Comparison of ENCODE assay signal across 1 mouse cellular context in genomic region chr9:107872350-107873098, GRCm38 (mm10).
TF ChIP-seq lines count a peak whose summit lies in the region.

No protein-coding gene starts in this region.

TF ChIP-seq in CH12.LX, 34 proteins besides CTCF, POLR2A, EP300 and RAD21 (continued from another document):
- TF ChIP-seq TCF12 (IDR thresholded peaks at IDR 0.05; ENCODE audit: low read depth, low read length) (peak; percentile 78), KAT2A (IDR thresholded peaks at IDR 0.05; ENCODE audit: insufficient replicate concordance, low read length) (peak; percentile 89), PAX5 (IDR thresholded peaks at IDR 0.05; ENCODE audit: low read length) (no peak), E2F4 (IDR thresholded peaks at IDR 0.05; ENCODE audit: insufficient replicate concordance, low read depth, low read length) (peak; percentile 77; the same call in 1 of the 2 replicates), MXI1 (IDR thresholded peaks at IDR 0.05; ENCODE audit: low read depth, low read length) (peak; percentile 79), ZC3H11A (IDR thresholded peaks at IDR 0.05; ENCODE audit: low read depth, low read length) (no peak), POLR2AphosphoS2 (IDR thresholded peaks at IDR 0.05; ENCODE audit: low read depth, low read length) (peak; percentile 84; the same call in 1 of the 2 replicates), UBTF (IDR thresholded peaks at IDR 0.05; ENCODE audit: low read depth, low read length) (peak; percentile 75; the same call in 1 of the 2 replicates), HCFC1 (IDR thresholded peaks at IDR 0.05; ENCODE audit: low read depth, low read length) (peak; percentile 95), MEF2A (IDR thresholded peaks at IDR 0.05; ENCODE audit: borderline replicate concordance, low read depth, low read length) (peak; percentile 46), MAFK (IDR thresholded peaks at IDR 0.05; ENCODE audit: insufficient replicate concordance, low read length) (no peak), ELF1 (IDR thresholded peaks at IDR 0.05; ENCODE audit: low read depth, low read length) (peak; percentile 87), MAX (IDR thresholded peaks at IDR 0.05; ENCODE audit: low read length) (peak; percentile 62), TBP (conservative IDR thresholded peaks at IDR 0.05; ENCODE audit: low read depth, low read length) (peak; percentile 87), CHD2 (IDR thresholded peaks at IDR 0.05; ENCODE audit: low read length) (peak; percentile 37; the same call in 1 of the 2 replicates)
TF ChIP-seq in CH12.LX: peak in this region for 16.
